Mouse (Mus musculus): ENCODE measurements around the gene Ost4.
"Not testable (repeated sequence)": the region's sequence is repeated elsewhere in the genome, so short reads cannot be mapped to it uniquely, and the experiment has no call there.

Gene Ost4

GRCm38 (mm10) chr5:30888337-30889087 is 19.1 kb downstream of the Ost4 start, which contains the start of gene Agbl5:
Gene Agbl5 (plus strand): TSS chr5:30888694.
- DNase-seq: peak; percentile 95

- peak; percentile 91 to 94 for DNase-seq
Measured at GRCm38 (mm10) chr5:30887858-30888336, 19.7 kb downstream of the Ost4 start.

DNA sequence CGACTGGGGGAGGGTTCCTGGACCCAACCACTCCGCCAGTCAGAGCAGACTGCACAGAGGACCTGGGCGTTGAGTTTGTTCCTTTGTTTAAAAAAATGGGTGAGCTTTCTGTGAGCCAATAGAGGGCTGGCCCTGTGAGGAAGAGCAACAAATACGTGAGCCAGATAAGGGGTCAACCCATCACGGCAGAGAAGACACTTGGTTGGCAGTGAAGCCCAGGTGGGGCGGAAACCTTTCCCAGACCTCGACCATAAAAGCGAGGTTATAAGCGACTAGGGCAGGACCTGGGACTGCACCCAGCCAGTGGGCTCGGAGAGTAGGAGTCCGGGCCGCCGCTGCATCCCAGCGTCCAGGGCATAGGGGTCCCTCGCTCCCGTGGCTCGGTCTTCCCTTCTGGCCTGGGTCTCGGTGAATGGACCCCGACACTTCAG is 20.2 kb downstream of the Ost4 start:
- peak; percentile 79 to 80 for DNase-seq

DNA sequence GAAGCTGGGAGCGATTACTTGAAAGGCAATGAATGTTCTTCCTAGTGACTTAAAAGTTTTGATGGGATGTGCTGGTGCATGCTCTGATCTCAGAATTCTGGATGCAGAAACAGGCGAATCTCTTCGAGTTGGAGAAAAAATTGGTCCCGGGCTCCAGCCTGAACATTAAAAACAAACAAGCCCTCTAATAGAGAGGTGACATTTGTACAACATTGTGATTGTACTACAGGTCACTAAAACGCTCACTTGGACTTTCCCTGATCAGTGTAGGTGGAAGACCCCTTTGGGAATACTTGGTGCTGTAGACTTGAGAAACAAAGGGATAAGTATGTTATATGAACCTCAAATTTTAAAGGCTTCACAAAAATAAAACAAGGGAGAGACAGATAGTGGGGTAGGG is 20.9 kb downstream of the Ost4 start:
- DNase-seq: no peak

DNA sequence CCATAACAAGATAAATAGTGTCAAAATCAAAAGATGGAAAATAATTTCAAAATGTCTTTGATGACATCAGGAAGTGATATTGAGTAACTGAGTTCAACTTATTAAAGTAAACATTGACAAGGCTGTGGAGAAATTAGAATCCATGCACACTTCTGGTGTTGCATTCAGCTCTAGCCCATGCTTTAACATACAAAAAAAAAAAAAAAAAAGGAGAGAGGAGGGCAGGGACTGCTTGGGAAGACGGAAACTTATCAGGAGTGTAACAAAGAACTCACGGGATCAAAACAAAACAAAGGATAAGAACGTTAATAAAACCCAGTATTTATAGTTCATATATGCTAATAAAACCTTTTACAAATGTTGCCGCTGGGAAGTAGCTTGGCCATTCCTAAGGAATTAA is 21.4 kb downstream of the Ost4 start:
- DNase-seq: no peak

GRCm38 (mm10) chr5:30881839-30882238 is 25.7 kb downstream of the Ost4 start:
- not testable (repeated sequence) for DNase-seq

GRCm38 (mm10) chr5:30879347-30879943 is 28.1 kb downstream of the Ost4 start:
- no peak for DNase-seq

DNA sequence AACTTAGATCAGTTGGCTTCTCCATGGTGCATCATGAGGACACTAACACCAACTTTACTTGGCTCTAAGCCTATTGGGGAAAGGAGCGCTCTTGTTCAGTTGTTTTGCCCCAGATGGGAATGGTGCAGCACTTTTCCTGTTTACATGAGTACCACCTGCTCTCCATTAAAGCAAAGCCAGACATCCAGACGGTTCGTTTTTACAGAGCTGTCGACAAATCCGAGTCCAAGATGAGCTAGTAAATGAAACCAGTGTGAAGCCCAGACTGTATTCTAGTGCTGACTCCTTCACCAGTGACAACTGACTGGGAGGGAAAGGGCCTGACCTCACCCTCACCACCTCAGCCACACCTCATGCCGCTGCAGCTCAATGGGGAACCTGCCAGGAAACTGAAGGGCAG is 29.0 kb downstream of the Ost4 start:
- DNase-seq: no peak

DNA sequence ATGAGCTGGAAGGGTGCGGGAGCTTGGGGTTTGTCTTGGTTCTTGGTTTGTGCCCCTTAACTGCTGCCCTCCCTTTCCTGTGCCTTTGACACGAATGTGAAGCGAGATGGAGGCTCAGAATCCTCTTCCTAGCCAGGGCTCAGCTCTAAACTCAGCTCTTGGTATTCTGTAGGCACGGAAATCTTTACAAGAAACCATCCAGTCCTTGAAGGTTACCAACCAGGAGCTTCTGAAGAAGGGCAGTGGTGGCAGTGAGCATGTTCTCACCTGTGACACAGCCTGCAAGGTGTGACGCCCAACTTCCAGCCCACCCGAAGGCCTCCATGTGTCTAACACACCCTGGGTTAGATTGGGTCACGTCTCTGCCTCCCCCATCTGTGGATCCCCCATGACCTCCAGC is 33.2 kb downstream of the Ost4 start:
- DNase-seq: no peak

DNA sequence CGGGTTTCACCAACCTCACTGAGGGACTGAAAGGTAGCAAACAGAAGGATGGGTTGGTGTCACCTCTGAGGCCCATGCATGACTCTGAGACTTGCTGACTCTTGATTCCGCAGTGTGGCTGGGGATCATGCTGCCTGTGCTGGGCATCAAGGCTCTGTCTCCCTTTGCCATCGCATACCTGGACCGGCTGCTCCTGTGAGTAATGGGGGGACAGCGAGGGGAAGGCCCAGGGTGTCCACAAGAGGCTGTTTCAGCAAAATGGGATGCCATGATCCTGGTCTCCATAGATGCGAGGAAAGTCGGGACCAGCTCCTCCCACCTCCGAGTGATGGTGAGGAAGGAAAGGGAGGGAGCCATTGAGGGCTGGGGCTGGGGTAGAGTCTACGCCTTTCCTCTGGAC is 35.0 kb downstream of the Ost4 start:
- DNase-seq: no peak

DNA sequence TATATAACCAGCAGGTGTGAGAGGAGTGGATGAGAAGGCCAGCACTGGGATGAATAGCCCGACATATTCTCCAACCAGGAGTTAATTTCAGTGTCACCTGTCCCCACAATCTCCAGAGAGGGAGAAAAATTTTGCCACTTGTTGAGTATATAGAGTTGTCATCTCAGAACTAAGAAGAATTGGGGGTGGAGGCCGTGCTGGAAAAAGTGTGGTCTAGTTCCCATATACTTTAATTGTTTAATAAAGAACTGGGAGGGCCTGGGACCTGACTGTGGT is 37.5 kb downstream of the Ost4 start:
- DNase-seq: no peak

DNA sequence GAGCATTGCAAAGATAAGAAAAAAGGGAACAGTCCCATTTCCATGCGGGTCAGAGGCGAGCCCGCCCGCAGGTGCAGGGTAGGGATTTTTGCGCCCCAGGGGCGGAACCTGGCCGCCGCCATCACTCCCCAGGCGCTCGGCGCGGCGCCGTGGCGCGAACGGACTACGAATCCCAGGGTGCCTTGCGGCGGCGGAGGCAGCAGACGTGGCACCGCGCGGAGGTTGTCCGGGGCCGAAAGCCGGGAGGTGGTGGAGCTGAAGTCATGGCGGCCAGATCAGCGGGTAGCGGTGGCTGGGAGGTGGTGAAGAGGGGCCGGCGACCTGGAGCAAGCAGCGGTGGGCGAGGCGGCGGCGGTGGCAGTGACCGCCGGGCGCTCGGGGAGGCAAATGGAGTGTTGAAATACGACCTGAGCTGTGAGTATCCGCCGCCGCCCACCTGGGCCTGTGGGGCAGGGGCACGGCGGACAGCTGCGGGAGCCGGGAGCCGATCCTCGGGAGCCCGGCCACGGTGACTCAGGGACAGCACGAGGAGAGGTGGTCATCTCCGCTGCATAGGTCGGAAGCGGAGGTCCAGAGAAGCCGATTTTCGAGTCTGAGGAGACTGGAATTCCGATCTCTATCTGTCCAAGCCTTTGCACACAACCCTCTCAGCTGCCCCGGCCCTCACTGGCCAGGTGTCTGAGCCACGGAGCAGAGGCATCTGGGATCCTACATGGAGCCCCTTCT is 38.0 kb downstream of the Ost4 start:
- DNase-seq: peak; percentile 94 to 96

- DNase-seq: peak in 1 of 2 experiments; percentile 36
Measured at GRCm38 (mm10) chr5:30868981-30869380, 38.6 kb downstream of the Ost4 start.

- DNase-seq: no peak
Measured at GRCm38 (mm10) chr5:30867712-30868111, 39.9 kb downstream of the Ost4 start, which contains the start of gene Tmem214. Gene Tmem214 (plus strand): TSS chr5:30868012.

- no peak for DNase-seq
Measured at GRCm38 (mm10) chr5:30866871-30867270, 40.7 kb downstream of the Ost4 start.

DNA sequence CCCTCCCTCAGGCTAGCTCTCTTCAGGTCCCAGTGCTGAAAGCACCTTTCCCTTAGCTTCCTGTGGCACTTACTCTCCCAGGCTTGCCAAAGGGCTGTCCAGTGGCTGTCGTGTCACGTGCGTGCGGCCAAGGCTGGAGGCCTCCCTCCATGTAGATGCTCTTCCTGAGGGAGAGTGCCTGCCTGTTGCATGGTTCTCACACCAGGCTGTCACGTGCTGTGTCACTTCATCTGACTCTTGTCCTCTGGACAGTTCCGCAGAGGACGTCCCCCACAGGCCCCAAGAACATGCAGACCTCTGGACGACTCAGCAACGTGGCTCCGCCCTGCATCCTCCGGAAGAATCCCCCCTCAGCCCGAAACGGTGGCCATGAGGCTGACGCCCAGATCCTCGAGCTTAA is 43.3 kb downstream of the Ost4 start:
- no peak for DNase-seq

DNA sequence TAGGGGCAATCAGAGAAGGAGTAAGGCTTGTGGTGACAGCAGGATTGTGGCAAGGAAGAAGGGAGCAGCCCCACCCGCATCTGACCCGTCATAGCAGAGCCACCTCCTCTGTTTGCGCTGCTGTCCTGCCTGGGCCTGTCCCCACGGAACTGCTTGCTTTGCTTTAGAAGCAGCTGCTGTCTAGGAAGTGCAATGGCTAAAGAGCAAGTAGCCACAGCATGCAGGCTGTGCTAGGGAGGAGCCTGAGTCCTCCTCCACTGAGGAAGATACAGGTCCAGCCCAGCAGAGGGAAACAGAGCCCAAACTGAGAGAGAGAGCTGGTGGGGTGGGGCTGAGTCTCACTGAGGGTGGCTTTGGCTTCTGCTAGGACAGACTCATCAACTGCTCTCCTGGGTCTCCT is 43.7 kb downstream of the Ost4 start:
- DNase-seq: no peak

GRCm38 (mm10) chr5:30856124-30856523 is 51.5 kb downstream of the Ost4 start:
- DNase-seq: no peak

Data from cerebellum, postnatal 25 days (tissue).